Mouse (Mus musculus) myocyte (in vitro differentiated cells): ENCODE measurements around the gene Hmga1.

Source experiments
- MAX ChIP-seq: IDR thresholded peaks from one replicate; pipeline ENCODE4 v1.6.1; 2011; ENCODE audit warnings: low read depth, mild to moderate bottlenecking, control low read depth
- MYOG ChIP-seq, 3 experiments: IDR thresholded peaks; one replicate each; pipeline ENCODE4 v1.6.1; 2011; ENCODE audit warnings: control low read depth in 2 of 3, low read depth in 2 of 3, mild to moderate bottlenecking in 2 of 3; ENCODE audit not compliant: insufficient read length in 2 of 3, control insufficient read depth in 1 of 3, insufficient read depth in 1 of 3
- POLR2A ChIP-seq: IDR thresholded peaks from one replicate; pipeline ENCODE4 v1.6.1; 2011; ENCODE audit warnings: low read depth, mild to moderate bottlenecking, control low read depth, moderate library complexity; ENCODE audit not compliant: insufficient read length
- POLR2AphosphoS2 ChIP-seq: IDR thresholded peaks from one replicate; pipeline ENCODE4 v1.6.1; 2011; ENCODE audit warnings: low read depth, control low read depth; ENCODE audit not compliant: insufficient read length
- TCF3 ChIP-seq: IDR thresholded peaks from one replicate; pipeline ENCODE4 v1.6.1; 2011; ENCODE audit warnings: low read depth, control low read depth; ENCODE audit not compliant: insufficient read length
- USF1 ChIP-seq: IDR thresholded peaks from one replicate; pipeline ENCODE4 v1.6.1; 2011; ENCODE audit warnings: low read depth, mild to moderate bottlenecking, control low read depth, moderate library complexity

DNA sequence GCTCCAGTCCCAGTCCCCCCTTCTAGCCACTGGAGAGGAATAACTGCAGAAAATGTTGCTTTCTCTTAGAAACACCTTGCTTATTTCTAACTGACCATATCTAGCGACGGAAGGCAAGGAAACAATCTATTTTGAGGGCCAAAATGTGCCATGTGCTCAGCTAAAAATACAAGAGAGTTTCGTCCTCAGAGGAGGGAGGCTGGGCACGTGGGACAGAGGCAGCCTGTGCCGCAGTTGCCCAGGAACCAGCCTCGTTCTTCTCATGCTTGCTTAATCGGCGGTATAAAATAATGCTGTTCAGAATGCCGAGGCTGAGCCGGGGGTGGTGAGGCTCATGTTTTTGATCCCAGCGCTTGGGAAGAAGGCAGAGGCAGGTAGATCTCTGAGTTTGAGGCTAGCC, 11.7 kb upstream of the Hmga1 start:
- TF ChIP-seq USF1 = no peak
- no peak for TF ChIP-seq POLR2A
- TF ChIP-seq POLR2AphosphoS2 = no peak
- no peak for TF ChIP-seq TCF3
- no peak for TF ChIP-seq MYOG (IDR thresholded peaks at IDR 0.05; ENCODE audit: control insufficient read depth in 1 of 3, insufficient read depth in 1 of 3, insufficient read length in 2 of 3, low read depth in 2 of 3)
- no peak for TF ChIP-seq MAX
